Mouse (Mus musculus): ENCODE measurements around the gene Col12a1. TPM values are rescaled to one million over a fixed set of nuclear protein-coding genes. Genes with fewer than 3 reads are reported as not detected.

The Col12a1 gene
- polyA plus RNA-seq, 1 experiment from 2014 or later: 191 TPM

GRCm38 (mm10) chr9:79723090-79723489, 4.5 kb upstream of the Col12a1 start:
- H3K4me2 ChIP-seq: no peak overlapping the region
- H3K27me3 ChIP-seq: 0 out of 2 replicates have a peak, but pooled peaks cover 3% of the 10 kb centered on the region
- H3K36me3 ChIP-seq: no peaks in the 10 kb centered on the region
- ATAC-seq (ENCODE audit: insufficient number of reproducible peaks, low FRiP score, low TSS enrichment, low read depth): no peak
- no peaks in the 10 kb centered on the region for H3K9me3 ChIP-seq
- peaks cover 25% of the 10 kb centered on the region for H3K4me1 ChIP-seq
- no peak overlapping the region for H3K4me3 ChIP-seq
- H3K27ac ChIP-seq: no peak overlapping the region
- no peak overlapping the region for H3K9ac ChIP-seq
- WGBS: 37% methylated on average over 5 of the region's 5 CpGs

- WGBS: 4% methylated on average over 9 of the region's 9 CpGs
- no peak overlapping the region for H3K9ac ChIP-seq
- H3K36me3 ChIP-seq: no peaks in the 10 kb centered on the region
- 0 out of 2 replicates have a peak, but pooled peaks cover 3% of the 10 kb centered on the region for H3K27me3 ChIP-seq
- H3K27ac ChIP-seq: peak overlapping the region; percentile 96; the same call in 1 of the 2 replicates
- peak overlapping the region; percentile 17 for H3K4me3 ChIP-seq
- H3K4me2 ChIP-seq: peak overlapping the region; percentile 61
- no peaks in the 10 kb centered on the region for H3K9me3 ChIP-seq
- H3K4me1 ChIP-seq: peaks cover 31% of the 10 kb centered on the region
- ATAC-seq (ENCODE audit: insufficient number of reproducible peaks, low FRiP score, low TSS enrichment, low read depth): no peak
Observed at GRCm38 (mm10) chr9:79721056-79721455, 2.4 kb upstream of the Col12a1 start.

- H3K4me1 ChIP-seq: peaks cover 36% of the 10 kb centered on the region
- H3K9me3 ChIP-seq: no peaks in the 10 kb centered on the region
- 46% methylated on average over 9 of the region's 9 CpGs for WGBS
- no peak overlapping the region for H3K9ac ChIP-seq
- H3K4me2 ChIP-seq: peak overlapping the region; percentile 61
- ATAC-seq (ENCODE audit: insufficient number of reproducible peaks, low FRiP score, low TSS enrichment, low read depth): no peak
- no peaks in the 10 kb centered on the region for H3K36me3 ChIP-seq
- H3K27me3 ChIP-seq: 0 out of 2 replicates have a peak, but pooled peaks cover 3% of the 10 kb centered on the region
- H3K4me3 ChIP-seq: peak overlapping the region; percentile 65
- H3K27ac ChIP-seq: peak overlapping the region; percentile 96
Observed at GRCm38 (mm10) chr9:79720143-79720542, 1.5 kb upstream of the Col12a1 start.

GRCm38 (mm10) chr9:79719451-79719850, 820 bp upstream of the Col12a1 start:
- Histone ChIP-seq H3K27ac (peak overlapping the region; percentile 96), H3K4me2 (peak overlapping the region; percentile 61), H3K9me3 (no peaks in the 10 kb centered on the region), H3K27me3 (0 out of 2 replicates have a peak, but pooled peaks cover 3% of the 10 kb centered on the region), H3K4me3 (peak overlapping the region; percentile 65), H3K4me1 (peaks cover 42% of the 10 kb centered on the region), H3K36me3 (no peaks in the 10 kb centered on the region), H3K9ac (peak overlapping the region; percentile 69; the same call in 1 of the 2 replicates)
- ATAC-seq (ENCODE audit: insufficient number of reproducible peaks, low FRiP score, low TSS enrichment, low read depth): no peak
- WGBS: under 1% methylated on average over 28 of the region's 28 CpGs

- H3K27me3 ChIP-seq: 0 out of 2 replicates have a peak, but pooled peaks cover 3% of the 10 kb centered on the region
- peak overlapping the region; percentile 61 for H3K4me2 ChIP-seq
- no peaks in the 10 kb centered on the region for H3K36me3 ChIP-seq
- H3K9me3 ChIP-seq: no peaks in the 10 kb centered on the region
- WGBS: 1% methylated on average over 22 of the region's 22 CpGs
- H3K9ac ChIP-seq: peak overlapping the region; percentile 69
- no peak for ATAC-seq (ENCODE audit: insufficient number of reproducible peaks, low FRiP score, low TSS enrichment, low read depth)
- peak overlapping the region; percentile 96 for H3K27ac ChIP-seq
- peak overlapping the region; percentile 65 for H3K4me3 ChIP-seq
- H3K4me1 ChIP-seq: peaks cover 45% of the 10 kb centered on the region
Observed at GRCm38 (mm10) chr9:79717836-79718475, 675 bp downstream of the Col12a1 start.

GRCm38 (mm10) chr9:79716909-79717835, 1.5 kb downstream of the Col12a1 start:
- H3K4me3 ChIP-seq: peak overlapping the region; percentile 65
- no peak for ATAC-seq (ENCODE audit: insufficient number of reproducible peaks, low FRiP score, low TSS enrichment, low read depth)
- H3K4me2 ChIP-seq: peak overlapping the region; percentile 61
- WGBS: 5% methylated on average over 23 of the region's 23 CpGs
- H3K27me3 ChIP-seq: 0 out of 2 replicates have a peak, but pooled peaks cover 3% of the 10 kb centered on the region
- peaks cover 45% of the 10 kb centered on the region for H3K4me1 ChIP-seq
- H3K9ac ChIP-seq: peak overlapping the region; percentile 69
- no peaks in the 10 kb centered on the region for H3K9me3 ChIP-seq
- H3K27ac ChIP-seq: peak overlapping the region; percentile 96
- no peaks in the 10 kb centered on the region; the same call in 1 of the 2 replicates for H3K36me3 ChIP-seq

- ATAC-seq (ENCODE audit: insufficient number of reproducible peaks, low FRiP score, low TSS enrichment, low read depth): no peak
- peak overlapping the region; percentile 61 for H3K4me2 ChIP-seq
- 0 out of 2 replicates have a peak, but pooled peaks cover 3% of the 10 kb centered on the region for H3K27me3 ChIP-seq
- H3K9ac ChIP-seq: peak overlapping the region; percentile 17; the same call in 1 of the 2 replicates
- WGBS: 17% methylated on average over 5 of the region's 5 CpGs
- no peaks in the 10 kb centered on the region; the same call in 1 of the 2 replicates for H3K36me3 ChIP-seq
- no peaks in the 10 kb centered on the region for H3K9me3 ChIP-seq
- peak overlapping the region; percentile 65 for H3K4me3 ChIP-seq
- peaks cover 45% of the 10 kb centered on the region for H3K4me1 ChIP-seq
- peak overlapping the region; percentile 67 for H3K27ac ChIP-seq
Observed at GRCm38 (mm10) chr9:79716496-79716895, 2.1 kb downstream of the Col12a1 start.

- ATAC-seq (ENCODE audit: insufficient number of reproducible peaks, low FRiP score, low TSS enrichment, low read depth): no peak
- 10% methylated on average over 16 of the region's 16 CpGs for WGBS
- peak overlapping the region; percentile 61 for H3K4me2 ChIP-seq
- peak overlapping the region; percentile 23; the same call in 1 of the 2 replicates for H3K27ac ChIP-seq
- no peak overlapping the region for H3K9ac ChIP-seq
- peaks cover 30% of the 10 kb centered on the region for H3K4me1 ChIP-seq
- no peaks in the 10 kb centered on the region for H3K27me3 ChIP-seq
- no peaks in the 10 kb centered on the region; the same call in 1 of the 2 replicates for H3K36me3 ChIP-seq
- H3K4me3 ChIP-seq: peak overlapping the region; percentile 23
- H3K9me3 ChIP-seq: no peaks in the 10 kb centered on the region
Observed at GRCm38 (mm10) chr9:79714471-79715045, 4.1 kb downstream of the Col12a1 start.

GRCm38 (mm10) chr9:79689771-79690535, 28.7 kb downstream of the Col12a1 start:
- Histone ChIP-seq H3K4me2 (no peak overlapping the region), H3K9ac (no peak overlapping the region), H3K27ac (peak overlapping the region; percentile 30), H3K36me3 (peaks cover 32% of the 10 kb centered on the region), H3K9me3 (no peaks in the 10 kb centered on the region), H3K4me1 (no peaks in the 10 kb centered on the region), H3K4me3 (no peak overlapping the region), H3K27me3 (no peaks in the 10 kb centered on the region)
- ATAC-seq (ENCODE audit: insufficient number of reproducible peaks, low FRiP score, low TSS enrichment, low read depth): no peak
- WGBS: 57% methylated on average over 11 of the region's 11 CpGs

- peak overlapping the region; percentile 30; the same call in 1 of the 2 replicates for H3K27ac ChIP-seq
- no peak overlapping the region for H3K4me2 ChIP-seq
- peaks cover 32% of the 10 kb centered on the region for H3K36me3 ChIP-seq
- H3K4me3 ChIP-seq: no peak overlapping the region
- no peaks in the 10 kb centered on the region for H3K9me3 ChIP-seq
- 62% methylated on average over 7 of the region's 7 CpGs for WGBS
- no peaks in the 10 kb centered on the region for H3K27me3 ChIP-seq
- ATAC-seq (ENCODE audit: insufficient number of reproducible peaks, low FRiP score, low TSS enrichment, low read depth): no peak
- no peak overlapping the region for H3K9ac ChIP-seq
- H3K4me1 ChIP-seq: no peaks in the 10 kb centered on the region
Observed at GRCm38 (mm10) chr9:79689342-79689741, 29.3 kb downstream of the Col12a1 start.

GRCm38 (mm10) chr9:79687227-79687626, 31.4 kb downstream of the Col12a1 start:
- Histone ChIP-seq H3K27me3 (no peaks in the 10 kb centered on the region), H3K4me3 (no peak overlapping the region), H3K4me1 (no peaks in the 10 kb centered on the region), H3K9ac (no peak overlapping the region), H3K4me2 (no peak overlapping the region), H3K27ac (no peak overlapping the region), H3K36me3 (peaks cover 32% of the 10 kb centered on the region), H3K9me3 (no peaks in the 10 kb centered on the region)
- 81% methylated on average over 3 of the region's 3 CpGs for WGBS
- no peak for ATAC-seq (ENCODE audit: insufficient number of reproducible peaks, low FRiP score, low TSS enrichment, low read depth)

Measured in limb, embryonic 15.5 days (tissue).